Mouse (Mus musculus): Measurements from ENCODE around the gene Arhgef33.

- no peak for TF ChIP-seq CTCF (IDR thresholded peaks at IDR 0.05; ENCODE audit: insufficient read depth, low read length)
- no peak for TF ChIP-seq POLR2A (IDR thresholded peaks at IDR 0.05; ENCODE audit: borderline replicate concordance, extremely low read depth, low read depth, low read length)
These were observed 139.3 kb downstream of the Arhgef33 start for GRCm38 (mm10) chr17:80446470-80446869.
